Mouse (Mus musculus): ENCODE measurements around the gene Dennd1c.

Dennd1c gene

DNA sequence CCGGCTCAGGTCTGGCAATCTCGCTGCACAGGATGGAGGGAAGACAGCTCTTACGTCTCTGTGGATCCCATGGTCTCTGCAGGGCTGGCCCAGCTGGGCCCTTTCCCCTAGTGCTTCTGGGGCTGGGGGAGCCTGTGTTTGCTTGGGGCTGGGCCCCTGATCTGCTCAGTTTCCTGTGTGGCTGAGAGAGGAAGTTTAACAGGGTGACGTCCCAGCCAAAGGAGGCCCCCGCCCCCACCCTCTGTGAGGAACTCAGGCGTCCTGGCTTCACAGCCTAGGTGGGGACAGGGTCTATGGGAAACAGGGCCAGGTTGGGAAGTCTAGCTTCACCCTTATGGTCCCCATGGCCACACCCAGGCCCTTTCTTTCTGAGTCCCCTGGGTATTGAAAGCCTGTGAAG, at the start of gene Dennd1c:
Gene Dennd1c (minus strand): TSS at position 179 of the 400 bp plus-strand sequence.
- no peak for DNase-seq (ENCODE audit: low spot score)

DNA sequence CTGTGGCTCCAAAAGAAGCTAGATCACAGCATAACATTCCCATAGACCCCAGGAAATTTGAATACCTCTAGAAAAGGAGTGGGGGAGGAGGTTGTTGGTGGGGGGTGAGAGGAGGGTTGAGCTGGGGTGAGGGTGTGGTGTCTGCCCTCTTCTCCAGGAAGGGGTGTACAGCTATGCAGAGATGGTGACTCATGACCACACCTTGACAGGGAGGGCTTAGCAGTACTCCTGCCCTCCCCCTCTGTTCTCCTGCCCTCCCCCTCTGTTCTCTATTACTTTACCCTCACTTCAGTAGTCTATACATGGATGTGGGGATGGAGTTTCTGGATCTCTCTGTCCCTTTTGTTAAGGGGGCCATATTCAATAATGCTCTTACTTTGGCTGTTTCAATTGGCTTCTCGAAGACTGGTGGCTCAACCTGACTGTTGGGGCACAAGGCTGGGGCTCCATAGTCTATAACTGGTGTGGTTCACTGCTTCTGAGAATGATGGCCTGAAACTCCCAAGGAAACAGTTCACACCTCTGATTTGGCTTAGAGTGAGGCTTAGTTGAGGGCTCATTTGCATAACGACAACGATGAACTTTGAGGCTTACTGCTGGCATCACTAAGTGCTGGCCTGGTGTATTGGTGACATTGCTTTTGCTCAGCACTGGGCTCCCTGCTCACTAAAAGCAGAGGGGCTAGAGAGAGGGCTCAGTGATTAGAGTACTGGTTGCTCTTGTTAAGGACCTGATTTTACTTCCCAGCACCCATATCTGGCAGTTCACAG, 47.7 kb upstream of the Dennd1c start:
- no peak for DNase-seq (ENCODE audit: low spot score)

DNA sequence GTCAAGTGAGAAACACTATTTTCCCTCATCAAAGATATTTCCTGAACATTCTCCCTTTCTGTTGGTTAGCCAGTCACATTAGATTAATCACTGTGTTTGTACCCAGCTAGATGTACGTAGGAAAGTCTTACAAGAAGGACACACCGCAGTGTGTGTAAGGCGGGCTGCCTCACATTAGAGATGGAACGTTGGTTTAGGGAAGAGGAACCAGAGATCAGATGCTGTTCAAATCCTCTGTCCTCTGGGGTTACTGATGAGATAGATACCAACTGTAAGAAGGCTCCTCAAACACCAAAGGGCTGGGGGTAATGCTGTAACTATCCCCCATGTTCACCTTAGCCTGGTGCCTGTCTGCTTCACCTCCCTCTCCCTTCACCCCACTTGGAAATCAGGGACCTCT, 46.5 kb upstream of the Dennd1c start:
- DNase-seq (ENCODE audit: low spot score), result no peak

DNA sequence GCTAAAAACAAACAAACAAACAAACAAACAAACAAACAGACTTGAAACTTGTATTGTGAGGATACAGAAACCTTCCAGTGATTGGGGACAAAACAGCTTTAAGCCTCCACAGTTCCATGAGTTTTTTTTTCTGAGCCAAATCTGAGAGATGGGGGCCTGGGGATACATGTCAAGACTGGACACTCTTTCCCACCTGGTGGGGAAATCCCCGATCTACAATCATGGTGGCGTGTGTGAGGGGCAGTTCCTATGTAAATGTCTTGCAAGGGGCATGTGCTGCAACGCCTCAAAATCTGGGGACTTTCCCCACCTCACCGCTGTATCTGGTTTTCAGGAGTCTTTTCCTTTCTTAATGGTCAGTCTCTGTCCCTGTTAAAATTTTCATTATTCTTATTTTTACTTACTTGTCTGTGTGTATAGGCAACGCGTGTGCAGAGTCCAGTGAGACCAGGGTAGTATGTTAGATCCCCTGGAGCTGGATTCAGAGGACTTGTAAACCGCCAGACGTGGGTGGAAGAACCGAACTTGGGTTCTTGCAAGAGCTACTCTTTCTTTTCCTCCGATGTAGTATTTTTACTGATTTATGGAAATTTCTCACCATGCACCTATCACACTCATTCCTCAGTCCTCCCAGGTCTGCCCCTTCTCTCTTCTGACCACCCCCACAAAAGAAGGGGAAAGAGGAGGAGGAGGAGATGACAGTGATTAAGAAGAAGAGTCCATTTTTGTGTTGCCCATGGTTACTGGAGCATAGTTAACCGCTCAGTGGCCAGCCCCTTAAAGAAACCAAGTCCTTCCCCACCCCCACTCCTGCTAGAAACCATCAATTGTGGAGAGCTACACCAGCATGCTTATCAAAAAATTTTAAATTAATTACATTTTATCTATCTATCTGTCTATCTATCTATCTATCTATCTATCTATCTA, 45.1 kb upstream of the Dennd1c start:
- DNase-seq (ENCODE audit: low spot score), result no peak

- no peak for DNase-seq (ENCODE audit: low spot score)
These were observed 43.5 kb upstream of the Dennd1c start for GRCm38 (mm10) chr17:57121856-57122255.

DNA sequence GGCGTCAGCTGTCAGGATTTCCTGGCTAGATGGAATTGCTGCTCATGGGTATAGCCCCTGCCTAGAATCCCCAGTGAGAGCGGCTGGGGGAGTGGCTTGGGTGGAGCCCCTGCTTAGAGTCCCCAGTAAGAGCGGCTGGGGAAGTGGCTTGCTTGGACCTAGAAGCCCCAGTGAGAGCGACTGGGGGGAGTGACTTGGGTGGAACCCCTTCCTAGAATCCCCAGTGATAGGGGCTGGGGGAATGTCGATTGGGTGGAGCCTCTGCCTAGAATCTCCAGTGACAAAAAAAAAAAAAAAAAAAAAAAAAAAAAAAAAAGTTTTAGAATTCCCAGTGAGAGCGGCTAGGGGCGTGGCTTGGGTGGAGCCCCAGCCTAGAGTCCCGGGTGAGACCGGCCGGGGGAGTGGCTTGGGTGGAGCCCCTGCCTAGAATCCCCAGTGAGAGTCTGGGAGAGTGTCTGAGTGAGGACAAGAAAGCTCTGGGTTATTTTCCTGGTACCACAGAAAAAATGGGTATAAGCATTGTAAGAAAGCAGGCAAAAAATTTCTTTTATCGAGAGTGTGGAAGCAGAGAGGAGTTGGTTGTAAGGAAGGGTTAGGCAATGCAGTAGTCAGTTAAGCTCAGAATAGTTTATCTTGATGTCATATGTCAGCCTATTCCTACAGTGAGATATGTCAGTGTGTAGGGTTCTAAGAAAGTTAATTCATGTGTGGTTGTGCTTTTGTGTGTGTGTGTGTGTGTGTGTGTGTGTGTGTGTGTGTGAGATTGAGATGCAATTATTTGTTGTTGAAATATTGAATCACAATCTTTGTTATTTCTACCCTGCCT, 40.4 kb upstream of the Dennd1c start:
- no peak for DNase-seq (ENCODE audit: low spot score)

- DNase-seq (ENCODE audit: low spot score), result no peak
These were observed 38.5 kb upstream of the Dennd1c start for GRCm38 (mm10) chr17:57116801-57117200.

GRCm38 (mm10) chr17:57112768-57113474, 34.6 kb upstream of the Dennd1c start:
- no peak for DNase-seq (ENCODE audit: low spot score)

DNA sequence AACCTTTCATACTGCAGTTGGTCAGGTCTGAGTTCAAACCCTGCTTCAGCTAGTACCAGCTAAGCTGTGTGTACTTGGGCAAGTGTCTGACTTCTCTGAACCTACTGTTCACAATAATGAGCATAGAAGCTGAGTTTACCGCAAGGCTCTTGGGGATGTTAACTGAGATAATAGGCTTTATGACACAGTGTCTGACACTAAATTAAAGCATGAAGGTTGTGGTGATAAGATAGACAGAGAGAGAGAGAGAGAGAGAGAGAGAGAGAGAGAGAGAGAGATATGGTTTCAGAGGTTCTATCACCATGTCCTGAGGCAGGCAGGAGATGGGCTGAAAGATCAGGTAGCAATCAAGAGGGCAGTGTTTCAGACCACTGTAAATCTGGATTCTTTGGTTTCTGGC, 31.7 kb upstream of the Dennd1c start:
- DNase-seq (ENCODE audit: low spot score), result no peak

DNA sequence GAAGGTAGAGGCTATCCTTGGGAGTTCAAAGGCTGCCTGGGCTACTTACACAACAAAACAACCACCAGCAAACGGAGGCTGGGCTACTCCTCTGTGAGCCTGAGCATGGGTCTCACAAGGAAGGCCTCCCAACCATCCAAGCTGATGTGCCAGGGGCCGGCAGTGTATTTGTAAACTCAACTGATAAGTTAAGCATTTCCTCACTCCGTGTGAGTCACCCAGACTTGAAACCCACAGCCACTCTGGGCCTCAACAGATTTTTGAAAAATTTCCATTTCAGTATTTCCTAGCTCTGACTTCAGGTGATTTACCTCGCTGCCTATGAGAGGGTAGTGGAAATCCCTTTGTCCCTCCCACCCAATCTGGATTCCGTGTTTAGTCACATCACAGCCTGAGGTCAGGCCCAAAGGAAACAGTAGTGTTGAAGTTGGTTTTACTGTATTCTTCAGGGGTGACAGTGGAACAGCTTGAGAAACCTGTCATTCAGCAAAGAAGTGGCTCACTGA, 30.4 kb upstream of the Dennd1c start:
- DNase-seq (ENCODE audit: low spot score), result no peak

DNA sequence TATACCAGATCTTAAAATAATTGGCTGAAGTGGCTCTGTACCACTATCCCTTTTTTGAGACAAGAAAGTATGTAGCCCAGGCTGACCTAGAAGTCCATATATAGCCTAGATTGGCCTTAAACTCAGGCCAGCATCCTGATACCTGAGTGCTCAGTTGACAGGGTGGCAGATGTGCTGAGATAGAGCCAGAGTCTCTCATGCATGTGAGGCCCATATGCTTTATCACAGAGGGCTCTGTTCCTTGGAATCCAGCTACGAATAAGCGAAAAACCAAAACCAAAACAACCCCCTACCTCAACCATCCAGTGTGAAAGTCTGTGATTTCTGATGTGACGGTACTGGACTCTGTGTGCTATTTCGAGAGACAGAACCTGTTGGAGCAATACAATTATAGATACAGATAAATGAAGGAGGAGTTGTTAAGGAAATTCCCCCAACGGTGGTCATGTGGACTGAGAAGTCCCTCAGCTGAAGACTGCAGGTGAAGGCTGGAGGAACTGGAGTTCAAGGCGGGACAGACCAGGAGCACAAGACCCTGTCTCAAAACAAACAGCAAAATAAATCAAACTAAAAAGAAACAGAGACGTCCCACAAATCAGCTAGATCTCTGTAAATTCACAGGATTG, 29.8 kb upstream of the Dennd1c start:
- no peak for DNase-seq (ENCODE audit: low spot score)

DNA sequence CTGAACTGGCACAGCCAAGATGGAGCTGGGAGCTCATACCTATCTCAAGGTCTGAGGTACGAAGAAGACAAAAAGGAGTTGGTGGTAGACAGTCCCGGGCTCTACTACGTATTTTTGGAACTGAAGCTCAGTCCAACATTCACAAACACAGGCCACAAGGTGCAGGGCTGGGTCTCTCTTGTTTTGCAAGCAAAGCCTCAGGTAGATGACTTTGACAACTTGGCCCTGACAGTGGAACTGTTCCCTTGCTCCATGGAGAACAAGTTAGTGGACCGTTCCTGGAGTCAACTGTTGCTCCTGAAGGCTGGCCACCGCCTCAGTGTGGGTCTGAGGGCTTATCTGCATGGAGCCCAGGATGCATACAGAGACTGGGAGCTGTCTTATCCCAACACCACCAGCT, 28.8 kb upstream of the Dennd1c start:
- DNase-seq (ENCODE audit: low spot score), result no peak

- no peak for DNase-seq (ENCODE audit: low spot score)
These were observed 27.7 kb upstream of the Dennd1c start for GRCm38 (mm10) chr17:57106035-57106368.

GRCm38 (mm10) chr17:57105181-57106034, 27.1 kb upstream of the Dennd1c start, which contains the start of gene Tnfsf9:
TSS of gene Tnfsf9 (plus strand) at chr17:57105325.
- no peak for DNase-seq (ENCODE audit: low spot score)

DNA sequence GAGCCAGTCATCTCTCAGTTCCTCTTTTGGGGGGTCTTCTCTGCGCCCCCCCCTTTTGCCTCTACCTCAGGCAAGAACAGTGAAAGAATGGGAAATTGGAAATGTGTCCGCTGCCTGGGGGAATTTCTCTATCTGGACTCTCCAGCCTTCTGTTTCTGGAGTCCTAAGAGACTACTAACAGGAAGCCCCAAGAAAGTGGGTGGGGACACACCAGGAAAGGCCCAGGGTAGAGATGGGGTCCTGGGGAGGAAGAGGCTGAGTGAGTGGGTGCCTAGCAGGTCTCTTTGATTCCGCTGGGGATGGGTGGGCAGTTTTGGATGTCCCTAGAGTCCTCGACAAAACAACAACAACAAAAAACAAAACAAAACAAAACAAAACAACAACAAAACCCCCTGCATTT, 26.2 kb upstream of the Dennd1c start:
- DNase-seq (ENCODE audit: low spot score), result no peak

DNA sequence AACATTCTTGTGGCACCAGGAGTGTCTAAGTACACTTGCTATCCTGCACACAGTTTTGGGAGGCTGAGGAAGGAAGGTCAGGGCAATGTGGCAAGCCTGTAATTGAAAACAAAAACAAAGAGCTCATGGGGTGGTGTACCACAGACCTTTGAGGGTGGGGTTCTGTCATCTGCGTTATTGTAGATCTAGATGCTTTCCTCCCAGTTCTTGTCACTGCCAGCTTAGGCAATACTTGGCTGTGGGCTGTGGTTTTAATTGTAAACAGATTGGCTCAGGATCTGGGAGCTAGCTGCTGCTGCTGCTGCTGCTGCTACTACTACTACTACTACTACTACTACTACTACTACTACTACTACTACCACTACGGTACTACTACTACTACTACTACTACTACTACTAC, 24.0 kb upstream of the Dennd1c start:
- DNase-seq (ENCODE audit: low spot score), result no peak

GRCm38 (mm10) chr17:57099629-57100325, 21.5 kb upstream of the Dennd1c start:
- DNase-seq (ENCODE audit: low spot score), result no peak

DNA sequence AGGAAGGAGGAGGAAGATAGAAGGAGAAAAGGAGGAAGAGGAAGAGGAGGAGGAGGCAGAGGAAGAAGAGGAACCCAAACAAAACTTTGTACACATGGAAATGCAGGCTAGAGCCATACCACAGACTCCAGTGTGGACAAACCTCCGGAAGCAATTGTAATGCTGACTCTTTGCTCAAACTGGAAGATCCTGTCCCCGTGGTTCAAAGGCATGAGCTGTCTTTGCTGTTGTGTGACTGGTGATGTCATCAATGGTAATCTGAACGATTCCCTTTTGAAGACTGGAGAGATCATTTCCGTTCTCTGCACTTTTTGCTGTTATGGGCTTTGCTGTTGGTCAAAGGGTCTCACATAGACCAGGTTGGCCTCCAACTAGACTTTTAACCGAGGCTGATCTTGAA, 20.0 kb upstream of the Dennd1c start:
- DNase-seq (ENCODE audit: low spot score), result no peak

GRCm38 (mm10) chr17:57096623-57096920, 18.3 kb upstream of the Dennd1c start:
- peak; percentile 70 for DNase-seq (ENCODE audit: low spot score)
